Mouse (Mus musculus): ENCODE results near the gene Usp6nl. TPM values are rescaled to one million over a fixed set of nuclear protein-coding genes. Genes with fewer than 3 reads are reported as not detected.

The Usp6nl gene
- polyA plus RNA-seq, 1 experiment from 2014 or later: 8.6 TPM

DNA sequence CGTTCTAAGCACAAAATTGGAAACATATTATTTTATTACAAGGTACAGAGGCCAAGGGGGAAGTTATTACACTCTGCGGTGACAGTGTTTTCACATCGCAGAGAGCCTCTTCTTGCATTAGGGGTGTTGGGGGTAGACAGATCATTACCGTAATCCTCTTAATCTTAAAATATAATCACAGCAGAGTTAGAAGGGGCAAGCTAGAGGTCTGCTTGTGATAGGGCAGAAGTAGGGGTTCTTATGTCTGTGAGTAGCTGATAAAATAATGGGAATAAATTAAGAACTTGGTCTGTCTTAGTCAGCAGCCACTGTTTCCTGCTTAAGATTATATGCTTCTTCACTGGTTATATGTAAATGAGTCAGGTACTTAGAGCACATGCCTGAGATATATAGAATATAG is 30.6 kb downstream of the Usp6nl start:
- ATAC-seq (ENCODE audit: low FRiP score, low read depth): no peak
- Histone ChIP-seq H3K27ac (no peak overlapping the region), H3K4me2 (replicated peaks) (peak overlapping the region; percentile 60), H3K36me3 (0 out of 2 replicates have a peak, but pooled peaks cover 3% of the 10 kb centered on the region), H3K4me3 (peak overlapping the region; percentile 21), H3K27me3 (no peaks in the 10 kb centered on the region), H3K9me3 (no peaks in the 10 kb centered on the region), H3K4me1 (peaks cover 43% of the 10 kb centered on the region), H3K9ac (peak overlapping the region; percentile 50)
- WGBS: 30% methylated on average over 4 of the region's 4 CpGs

DNA sequence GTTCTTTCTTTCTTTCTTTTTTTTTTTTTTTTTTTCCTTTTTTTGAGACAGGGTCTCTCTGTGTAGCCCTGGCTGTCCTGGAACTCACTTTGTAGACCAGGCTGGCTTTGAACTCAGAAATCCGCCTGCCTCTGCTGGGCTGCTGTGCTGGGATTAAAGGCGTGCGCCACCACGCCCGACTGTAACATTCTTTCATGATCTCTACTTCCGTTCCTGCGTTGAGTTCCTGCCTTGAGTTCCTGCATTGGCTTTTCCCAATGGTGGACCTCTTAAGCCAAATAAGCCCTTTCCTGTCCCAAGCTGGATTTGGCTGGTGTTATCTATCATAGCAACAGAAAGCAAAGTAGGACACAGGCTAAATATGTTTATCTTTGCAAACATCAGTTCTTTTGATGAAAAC is 34.8 kb downstream of the Usp6nl start:
- H3K36me3 ChIP-seq: 0 out of 2 replicates have a peak, but pooled peaks cover 3% of the 10 kb centered on the region
- WGBS: 96% methylated on average over 7 of the region's 7 CpGs
- no peaks in the 10 kb centered on the region for H3K9me3 ChIP-seq
- H3K4me1 ChIP-seq: peaks cover 29% of the 10 kb centered on the region
- no peak for ATAC-seq (ENCODE audit: low FRiP score, low read depth)
- no peaks in the 10 kb centered on the region for H3K27me3 ChIP-seq
- no peak overlapping the region for H3K27ac ChIP-seq
- no peak overlapping the region for H3K4me2 ChIP-seq (replicated peaks)
- no peak overlapping the region for H3K9ac ChIP-seq
- H3K4me3 ChIP-seq: no peak overlapping the region

DNA sequence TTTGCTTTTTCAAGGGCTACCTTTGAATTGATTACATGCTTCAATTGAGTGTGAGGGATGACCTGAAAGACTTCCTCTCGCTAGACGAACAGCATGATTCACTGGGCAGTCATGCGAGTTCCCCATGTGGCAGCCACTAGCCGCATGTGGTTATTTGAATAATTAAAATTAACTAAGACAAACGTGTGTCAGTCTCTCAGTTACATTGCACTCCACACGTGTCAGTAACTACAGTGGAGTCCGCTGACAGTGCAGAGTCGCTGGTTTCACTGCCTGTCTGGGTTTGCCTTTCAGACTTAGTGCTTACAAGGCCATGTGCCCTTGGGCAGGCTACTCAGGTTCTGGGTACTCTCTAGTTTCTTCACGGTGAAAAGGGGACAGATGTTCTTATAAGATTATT is 37.2 kb downstream of the Usp6nl start:
- peaks cover 33% of the 10 kb centered on the region for H3K4me1 ChIP-seq
- H3K9me3 ChIP-seq: no peaks in the 10 kb centered on the region
- ATAC-seq (ENCODE audit: low FRiP score, low read depth): no peak
- no peak overlapping the region for H3K4me2 ChIP-seq (replicated peaks)
- H3K9ac ChIP-seq: no peak overlapping the region
- H3K27ac ChIP-seq: no peak overlapping the region
- no peak overlapping the region for H3K4me3 ChIP-seq
- WGBS: 59% methylated on average over 9 of the region's 9 CpGs
- no peaks in the 10 kb centered on the region for H3K27me3 ChIP-seq
- 0 out of 2 replicates have a peak, but pooled peaks cover 3% of the 10 kb centered on the region for H3K36me3 ChIP-seq

DNA sequence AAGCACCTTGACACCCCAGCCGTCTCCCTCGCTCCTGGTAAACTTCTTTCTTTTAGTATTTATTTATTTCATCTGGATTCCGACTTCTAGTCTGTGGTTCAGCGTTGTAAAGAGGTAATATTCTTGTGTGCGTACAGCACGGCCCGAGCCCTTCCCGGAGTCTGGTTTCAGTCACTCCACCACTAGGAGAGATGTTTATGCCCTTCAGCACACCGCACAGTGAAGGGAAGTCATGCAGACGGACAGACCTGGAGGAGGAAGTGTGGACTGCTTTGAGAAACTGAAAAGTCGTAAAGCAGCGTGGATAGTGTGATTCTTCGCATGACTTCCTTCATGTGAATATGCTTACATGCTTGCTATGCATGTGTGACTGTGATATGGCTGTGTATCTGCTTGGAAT is 40.7 kb downstream of the Usp6nl start:
- Histone ChIP-seq H3K4me3 (no peak overlapping the region), H3K27me3 (no peaks in the 10 kb centered on the region), H3K27ac (no peak overlapping the region), H3K4me2 (replicated peaks) (peak overlapping the region; percentile 14; the same call in 1 of the 2 replicates), H3K36me3 (no peaks in the 10 kb centered on the region), H3K9ac (no peak overlapping the region), H3K4me1 (peaks cover 49% of the 10 kb centered on the region), H3K9me3 (no peaks in the 10 kb centered on the region)
- WGBS: 40% methylated on average over 13 of the region's 13 CpGs
- no peak for ATAC-seq (ENCODE audit: low FRiP score, low read depth)

DNA sequence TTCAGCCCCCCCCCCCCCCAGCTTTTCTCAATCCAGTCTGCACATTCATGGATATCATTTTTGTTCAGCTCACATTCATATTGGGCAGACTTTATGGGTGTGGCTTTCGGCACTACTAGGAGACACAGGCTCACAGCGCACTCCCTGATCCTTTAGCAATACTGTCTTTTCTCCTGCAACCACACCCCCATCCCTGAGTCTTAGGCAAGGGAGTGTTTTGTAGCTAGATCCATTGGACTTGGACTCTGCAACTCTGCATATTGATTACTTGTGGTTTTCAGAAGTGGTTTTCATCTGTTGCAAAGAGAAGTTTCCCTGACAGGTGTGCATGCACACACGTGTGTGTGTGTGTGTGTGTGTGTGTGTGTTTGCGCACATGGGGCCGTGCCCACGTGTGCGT is 41.5 kb downstream of the Usp6nl start:
- H3K9me3 ChIP-seq: no peaks in the 10 kb centered on the region
- WGBS: 90% methylated on average over 7 of the region's 7 CpGs
- H3K36me3 ChIP-seq: no peaks in the 10 kb centered on the region
- H3K4me1 ChIP-seq: peaks cover 49% of the 10 kb centered on the region
- H3K4me2 ChIP-seq (replicated peaks): no peak overlapping the region
- H3K9ac ChIP-seq: no peak overlapping the region
- no peak for ATAC-seq (ENCODE audit: low FRiP score, low read depth)
- H3K27ac ChIP-seq: no peak overlapping the region
- H3K4me3 ChIP-seq: no peak overlapping the region
- H3K27me3 ChIP-seq: no peaks in the 10 kb centered on the region

DNA sequence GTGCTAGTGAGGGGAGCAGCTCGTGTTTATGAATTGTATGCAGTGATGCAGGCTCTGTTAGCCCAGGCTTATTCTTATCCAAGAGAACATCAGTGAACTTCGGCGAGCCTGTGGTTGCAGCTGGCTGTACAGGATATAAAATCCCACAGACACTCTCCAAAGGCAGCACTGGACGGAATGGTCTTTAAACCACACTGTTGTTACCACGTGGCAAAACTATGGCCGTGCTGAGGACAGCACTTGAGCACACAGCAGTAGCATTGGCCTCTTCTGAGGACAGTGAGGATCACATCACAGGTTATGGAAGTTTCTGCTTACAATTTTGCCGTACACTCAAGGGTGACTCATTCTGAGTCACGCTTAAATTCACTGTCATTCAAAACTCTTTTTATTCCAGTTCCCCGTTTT is 44.1 kb downstream of the Usp6nl start:
- no peak for ATAC-seq (ENCODE audit: low FRiP score, low read depth)
- WGBS: 56% methylated on average over 9 of the region's 9 CpGs
- Histone ChIP-seq H3K27me3 (no peaks in the 10 kb centered on the region), H3K9me3 (no peaks in the 10 kb centered on the region), H3K27ac (no peak overlapping the region), H3K36me3 (no peaks in the 10 kb centered on the region), H3K4me1 (peaks cover 55% of the 10 kb centered on the region), H3K4me2 (replicated peaks) (no peak overlapping the region), H3K4me3 (no peak overlapping the region), H3K9ac (no peak overlapping the region)

DNA sequence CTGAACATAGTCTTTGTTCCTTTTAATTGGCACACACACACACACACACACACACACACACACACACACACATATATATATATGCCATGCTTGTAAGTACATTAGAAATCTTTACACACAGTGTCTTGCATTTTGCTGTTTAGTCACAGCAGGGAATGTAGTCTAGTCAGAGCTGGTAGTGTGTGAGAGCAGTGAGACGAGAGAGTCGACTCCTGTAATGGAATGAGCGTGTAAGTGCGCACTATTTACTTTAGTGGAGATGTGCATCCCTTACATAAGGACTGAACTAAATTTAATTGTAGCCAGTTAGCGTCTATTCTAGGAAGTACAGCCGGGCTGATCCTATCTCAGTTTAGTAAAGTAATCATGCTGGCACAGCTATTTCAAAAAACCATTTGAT is 44.5 kb downstream of the Usp6nl start:
- H3K9ac ChIP-seq: no peak overlapping the region
- no peak overlapping the region for H3K4me3 ChIP-seq
- H3K9me3 ChIP-seq: no peaks in the 10 kb centered on the region
- peak overlapping the region; percentile 44; the same call in 1 of the 2 replicates for H3K27ac ChIP-seq
- H3K4me1 ChIP-seq: peaks cover 58% of the 10 kb centered on the region
- no peaks in the 10 kb centered on the region for H3K36me3 ChIP-seq
- no peaks in the 10 kb centered on the region for H3K27me3 ChIP-seq
- WGBS: 77% methylated on average over 6 of the region's 6 CpGs
- H3K4me2 ChIP-seq (replicated peaks): no peak overlapping the region
- no peak for ATAC-seq (ENCODE audit: low FRiP score, low read depth)

DNA sequence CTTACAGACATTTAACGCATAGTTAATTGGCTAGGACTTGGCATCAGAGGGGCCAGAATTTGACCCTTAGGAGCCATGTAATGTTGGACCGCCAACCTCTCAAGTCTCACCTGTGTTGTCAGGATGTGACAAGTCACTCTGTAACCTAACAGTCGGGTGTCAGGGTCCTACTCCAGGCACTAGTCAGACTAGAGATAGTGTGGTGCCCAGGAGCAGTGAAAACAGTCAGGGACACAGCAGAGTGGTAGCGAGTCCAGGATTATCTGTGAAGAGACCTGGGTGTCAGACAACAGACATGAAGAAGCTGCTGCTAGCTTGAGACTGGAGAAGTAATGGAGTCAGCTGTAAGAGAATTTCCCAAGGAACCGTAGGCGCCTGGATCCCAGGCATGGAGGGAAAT is 45.0 kb downstream of the Usp6nl start:
- no peaks in the 10 kb centered on the region for H3K36me3 ChIP-seq
- no peak overlapping the region for H3K4me2 ChIP-seq (replicated peaks)
- no peak overlapping the region for H3K4me3 ChIP-seq
- H3K9ac ChIP-seq: no peak overlapping the region
- WGBS: 83% methylated on average over 6 of the region's 6 CpGs
- peak overlapping the region; percentile 44; the same call in 1 of the 2 replicates for H3K27ac ChIP-seq
- H3K9me3 ChIP-seq: no peaks in the 10 kb centered on the region
- peaks cover 53% of the 10 kb centered on the region for H3K4me1 ChIP-seq
- ATAC-seq (ENCODE audit: low FRiP score, low read depth): no peak
- H3K27me3 ChIP-seq: no peaks in the 10 kb centered on the region

DNA sequence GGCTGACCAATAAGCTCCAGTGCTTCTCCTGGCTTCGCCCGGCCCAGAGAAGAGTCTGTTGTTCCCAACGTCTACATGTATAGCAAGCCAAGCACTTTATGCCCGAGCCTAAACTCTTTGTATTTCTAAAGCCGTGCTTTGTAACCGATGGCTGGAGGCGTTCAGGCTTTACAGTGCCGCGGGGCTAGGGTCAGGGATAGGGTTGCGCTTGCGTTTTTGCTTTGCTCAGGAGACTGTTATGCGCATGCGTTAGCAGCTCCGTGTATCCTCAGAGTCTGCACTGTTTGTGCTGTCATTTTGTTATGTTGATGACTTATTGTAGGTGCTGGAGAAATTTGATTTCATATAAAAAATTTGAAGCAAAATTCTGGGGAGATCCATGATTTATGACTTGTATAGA is 51.7 kb downstream of the Usp6nl start:
- WGBS: 87% methylated on average over 14 of the region's 14 CpGs
- no peaks in the 10 kb centered on the region for H3K9me3 ChIP-seq
- H3K36me3 ChIP-seq: no peaks in the 10 kb centered on the region
- H3K27me3 ChIP-seq: no peaks in the 10 kb centered on the region
- peaks cover 25% of the 10 kb centered on the region for H3K4me1 ChIP-seq
- no peak overlapping the region for H3K27ac ChIP-seq
- ATAC-seq (ENCODE audit: low FRiP score, low read depth): no peak
- H3K9ac ChIP-seq: no peak overlapping the region
- H3K4me3 ChIP-seq: no peak overlapping the region
- H3K4me2 ChIP-seq (replicated peaks): no peak overlapping the region

DNA sequence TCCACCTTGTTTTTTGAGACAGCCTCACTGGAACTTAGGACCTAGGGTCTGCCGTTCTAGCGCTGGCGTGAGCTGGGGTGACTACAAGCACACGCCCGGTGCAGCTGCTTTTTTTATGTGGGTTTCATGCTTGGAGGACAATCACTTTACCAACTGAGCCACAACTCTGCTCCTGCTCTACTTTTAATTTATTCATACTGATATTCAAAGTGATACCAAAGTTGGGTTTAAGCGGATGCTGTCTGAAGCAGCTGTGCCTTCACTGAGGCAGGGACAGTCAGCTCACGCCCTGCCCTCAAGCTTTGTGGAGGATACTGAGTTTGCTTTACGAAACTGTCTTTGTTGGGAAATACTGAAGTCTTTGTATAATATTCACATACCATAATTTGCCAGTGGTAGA is 53.6 kb downstream of the Usp6nl start:
- Histone ChIP-seq H3K27ac (no peak overlapping the region), H3K9ac (no peak overlapping the region), H3K36me3 (no peaks in the 10 kb centered on the region), H3K4me2 (replicated peaks) (no peak overlapping the region), H3K4me3 (no peak overlapping the region), H3K27me3 (no peaks in the 10 kb centered on the region), H3K4me1 (peaks cover 22% of the 10 kb centered on the region), H3K9me3 (no peaks in the 10 kb centered on the region)
- ATAC-seq (ENCODE audit: low FRiP score, low read depth): no peak
- 82% methylated on average over 8 of the region's 8 CpGs for WGBS

DNA sequence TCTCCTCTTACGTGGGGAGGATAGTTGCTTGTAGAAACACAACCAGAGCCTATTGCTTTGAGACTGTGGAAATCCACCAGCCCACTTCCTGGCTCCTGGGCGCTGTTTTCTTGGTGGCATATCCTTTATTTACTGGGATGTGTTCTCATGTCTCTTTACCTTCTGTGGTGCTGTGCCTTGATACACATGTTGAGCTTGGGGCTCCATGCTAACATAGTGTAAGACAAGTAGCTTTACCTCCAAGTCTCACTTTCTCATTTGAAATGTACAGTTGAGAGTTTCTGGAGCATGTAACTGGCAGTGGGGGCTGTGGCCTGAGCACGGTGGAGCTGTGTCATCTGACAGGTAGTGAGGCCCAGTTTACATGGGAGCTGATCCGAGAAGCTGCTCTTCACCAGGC is 54.5 kb downstream of the Usp6nl start:
- H3K4me2 ChIP-seq (replicated peaks): no peak overlapping the region
- no peak overlapping the region for H3K27ac ChIP-seq
- WGBS: 79% methylated on average over 4 of the region's 4 CpGs
- H3K27me3 ChIP-seq: no peaks in the 10 kb centered on the region
- no peak overlapping the region for H3K4me3 ChIP-seq
- H3K4me1 ChIP-seq: peaks cover 15% of the 10 kb centered on the region
- no peaks in the 10 kb centered on the region for H3K36me3 ChIP-seq
- H3K9me3 ChIP-seq: no peaks in the 10 kb centered on the region
- ATAC-seq (ENCODE audit: low FRiP score, low read depth): no peak
- no peak overlapping the region for H3K9ac ChIP-seq

DNA sequence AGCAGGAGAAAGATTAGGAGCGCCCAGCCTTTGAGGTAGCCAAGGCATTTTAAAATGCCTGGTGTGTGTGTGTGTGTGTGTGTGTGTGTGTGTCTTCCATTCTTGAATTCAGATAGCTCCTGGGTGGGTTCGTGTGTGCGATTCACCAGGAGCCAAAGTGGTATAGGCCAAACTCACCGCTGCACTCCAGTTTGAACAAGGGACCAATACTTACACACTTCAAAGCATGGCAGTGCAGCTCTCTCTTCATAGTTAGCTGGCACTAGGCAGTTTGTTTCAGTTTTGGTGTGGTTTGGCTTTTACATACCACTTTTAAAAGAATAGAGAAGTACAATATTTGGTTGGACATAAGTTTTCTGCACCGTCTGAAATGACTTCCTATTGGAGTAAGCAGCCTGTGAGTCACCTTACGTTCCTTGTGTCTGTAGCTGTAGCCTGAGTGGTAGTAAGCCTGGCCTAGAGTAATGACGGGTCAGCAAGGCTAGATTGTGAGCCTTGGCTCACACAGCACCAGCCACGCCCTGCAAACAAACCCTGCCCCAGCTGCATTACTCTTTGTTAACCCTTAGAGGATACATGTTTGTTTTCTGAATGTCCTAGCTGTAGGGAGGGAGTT is 56.2 kb downstream of the Usp6nl start:
- no peak for ATAC-seq (ENCODE audit: low FRiP score, low read depth)
- H3K9ac ChIP-seq: no peak overlapping the region
- no peak overlapping the region for H3K4me3 ChIP-seq
- 67% methylated on average over 8 of the region's 8 CpGs for WGBS
- no peaks in the 10 kb centered on the region for H3K27me3 ChIP-seq
- H3K27ac ChIP-seq: no peak overlapping the region
- no peak overlapping the region for H3K4me2 ChIP-seq (replicated peaks)
- no peaks in the 10 kb centered on the region for H3K9me3 ChIP-seq
- H3K36me3 ChIP-seq: no peaks in the 10 kb centered on the region
- peaks cover 14% of the 10 kb centered on the region for H3K4me1 ChIP-seq

DNA sequence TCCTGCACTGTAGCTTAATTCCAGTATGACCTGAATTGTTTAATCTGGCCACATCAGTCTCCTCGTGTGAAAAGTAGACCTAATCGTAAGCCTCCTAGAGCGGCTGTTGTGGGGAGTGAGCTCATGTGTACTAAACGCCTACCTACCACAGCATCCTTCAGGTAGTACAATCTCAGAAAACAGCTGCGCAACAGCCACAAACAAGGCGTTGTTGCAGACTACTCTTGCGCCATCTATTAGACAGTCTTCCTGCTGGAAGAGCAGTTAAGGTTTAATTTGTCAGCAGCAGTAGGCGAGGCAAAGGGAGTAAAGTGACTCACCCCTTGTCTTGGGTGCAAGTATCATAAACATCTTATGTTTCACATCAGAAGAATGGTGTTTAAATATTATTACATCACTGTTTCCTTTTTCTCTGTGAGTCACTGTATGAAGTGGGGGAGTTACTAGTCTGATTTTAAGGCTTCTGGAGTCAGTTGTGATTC is 57.3 kb downstream of the Usp6nl start:
- Histone ChIP-seq H3K9ac (no peak overlapping the region), H3K27me3 (no peaks in the 10 kb centered on the region), H3K27ac (no peak overlapping the region), H3K36me3 (no peaks in the 10 kb centered on the region), H3K4me1 (peaks cover 14% of the 10 kb centered on the region), H3K4me3 (no peak overlapping the region), H3K9me3 (no peaks in the 10 kb centered on the region), H3K4me2 (replicated peaks) (no peak overlapping the region)
- ATAC-seq (ENCODE audit: low FRiP score, low read depth): no peak
- WGBS: 86% methylated on average over 8 of the region's 8 CpGs

All from limb, embryonic 13.5 days (tissue).